Mouse (Mus musculus) embryonic facial prominence, embryonic 15.5 days (tissue): ENCODE results near the gene Hoxa7. TPM values are rescaled to one million over a fixed set of nuclear protein-coding genes. Genes with fewer than 3 reads are reported as not detected.

Experiments used
- ATAC-seq: fragments of 200-750 bp; cut with Nextera tagmentation; 2 replicates; pipeline ENCODE4 v1.8.0; 2017; ENCODE audit warnings: low read depth, moderate TSS enrichment; ENCODE audit not compliant: insufficient number of reproducible peaks, low FRiP score, low TSS enrichment
- H3K27ac ChIP-seq: fragments of 300-500 bp; sonication (generic); replicated peaks from 2 replicates; pipeline ENCODE4 v1.5.1; 2015; ENCODE audit warnings: mild to moderate bottlenecking, inconsistent platforms
- H3K27me3 ChIP-seq: fragments of 300-500 bp; sonication (generic); 2 replicates; pipeline ENCODE4 v1.6.1; 2015; ENCODE audit warnings: inconsistent platforms
- H3K36me3 ChIP-seq: fragments of 300-500 bp; sonication (generic); 2 replicates; pipeline ENCODE4 v1.6.1; 2015; ENCODE audit warnings: mild to moderate bottlenecking, inconsistent platforms
- H3K4me1 ChIP-seq: fragments of 300-500 bp; sonication (generic); 2 replicates; pipeline ENCODE4 v1.6.1; 2015; ENCODE audit warnings: inconsistent platforms
- H3K4me2 ChIP-seq: fragments of 300-500 bp; sonication (generic); replicated peaks from 2 replicates; pipeline ENCODE4 v1.6.1; 2015; ENCODE audit warnings: mild to moderate bottlenecking, inconsistent platforms
- H3K4me3 ChIP-seq: fragments of 300-500 bp; sonication (generic); replicated peaks from 2 replicates; pipeline ENCODE4 v1.5.1; 2015; ENCODE audit warnings: mild to moderate bottlenecking, inconsistent platforms
- H3K9ac ChIP-seq: fragments of 300-500 bp; sonication (generic); 2 replicates; pipeline ENCODE4 v1.6.1; 2015; ENCODE audit warnings: inconsistent platforms
- H3K9me3 ChIP-seq: fragments of 300-500 bp; sonication (generic); replicated peaks from 2 replicates; pipeline ENCODE4 v1.6.1; 2016; ENCODE audit warnings: inconsistent platforms
- WGBS: fragments of 180-500 bp; shearing (Covaris S2); methylation state at CpG from one replicate; pipeline ENCODE4 v1.1.7; 2015; 5-methylcytosine and 5-hydroxymethylcytosine counted together
- polyA plus RNA-seq: library from polyadenylated mRNA; unstranded; fragments of >200 nt; fragmentation: Nextera tagmentation; extraction: Ambion mirVana; gene quantifications from 2 replicates; pipeline ENCODE4 v1.2.1, GENCODE M21; 2015

The Hoxa7 gene
- polyA plus RNA-seq, 1 experiment from 2014 or later: not detected

DNA sequence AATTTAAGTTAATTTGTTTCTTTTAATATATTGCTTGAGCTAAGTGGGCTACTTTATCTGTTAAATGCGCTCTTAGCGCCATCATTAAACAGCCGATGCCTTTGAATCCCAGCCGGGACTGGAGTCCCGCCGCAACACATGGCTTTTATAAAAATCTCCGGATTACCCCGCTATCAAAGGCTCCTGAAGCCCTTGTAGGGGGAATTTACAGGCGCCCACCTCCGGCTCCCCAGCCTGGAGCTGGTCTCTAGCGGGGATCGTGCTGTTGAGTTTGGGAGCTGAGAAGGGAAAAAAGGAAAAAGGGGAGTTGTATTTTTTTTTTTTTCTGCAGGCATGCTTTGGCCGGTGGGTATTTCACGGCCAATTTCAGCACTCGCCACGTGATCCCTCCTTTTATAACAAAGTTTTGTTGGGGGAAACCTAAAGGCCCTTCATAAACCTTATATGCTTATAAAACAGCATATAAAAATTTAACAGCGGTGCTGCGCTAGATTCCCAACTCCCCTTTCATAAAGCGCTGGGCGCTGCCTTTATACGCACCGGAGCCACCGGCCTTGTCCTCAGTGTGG lies 22.9 kb upstream of the Hoxa7 start:
- peak overlapping the region; percentile 10; the same call in 1 of the 2 replicates for H3K4me3 ChIP-seq
- WGBS: 1% methylated on average over 23 of the region's 23 CpGs
- H3K27me3 ChIP-seq: peaks cover 98% of the 10 kb centered on the region
- peaks cover 14% of the 10 kb centered on the region for H3K4me1 ChIP-seq
- 0 out of 2 replicates have a peak overlapping the region, but pooled peaks have one; percentile 2 for H3K4me2 ChIP-seq
- no peaks in the 10 kb centered on the region for H3K36me3 ChIP-seq
- no peak for ATAC-seq
- H3K9ac ChIP-seq: no peak overlapping the region
- H3K9me3 ChIP-seq: no peaks in the 10 kb centered on the region
- H3K27ac ChIP-seq: no peak overlapping the region

DNA sequence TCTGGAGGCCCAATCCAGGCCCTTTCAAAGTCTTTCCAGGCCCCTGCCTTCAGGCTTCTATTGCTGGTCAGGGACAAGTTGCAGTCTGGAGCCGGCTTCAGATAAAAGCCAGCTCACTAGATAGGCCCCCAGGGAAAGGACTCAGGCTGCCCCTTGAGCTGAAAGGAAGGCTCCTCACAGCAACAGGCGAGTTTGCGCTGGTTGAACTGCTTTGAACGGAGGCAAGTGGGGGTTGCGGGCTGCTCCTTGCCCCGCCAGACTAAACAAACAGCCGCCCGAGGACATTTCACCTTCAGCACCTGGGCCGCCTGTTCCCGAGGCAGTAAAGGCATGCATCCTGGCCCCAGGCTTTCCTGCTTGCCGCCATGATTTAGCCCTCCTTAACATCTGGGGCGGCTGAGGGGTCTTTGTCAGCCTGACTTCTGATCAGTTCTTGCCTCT lies 22.0 kb upstream of the Hoxa7 start:
- Histone ChIP-seq H3K4me2 (no peak overlapping the region), H3K36me3 (no peaks in the 10 kb centered on the region), H3K27me3 (peaks cover 96% of the 10 kb centered on the region), H3K9ac (no peak overlapping the region), H3K4me3 (no peak overlapping the region), H3K9me3 (no peaks in the 10 kb centered on the region), H3K4me1 (peaks cover 14% of the 10 kb centered on the region), H3K27ac (no peak overlapping the region)
- no peak for ATAC-seq
- 2% methylated on average over 12 of the region's 12 CpGs for WGBS

GRCm38 (mm10) chr6:52242801-52243332 lies 21.2 kb upstream of the Hoxa7 start:
- no peak for ATAC-seq
- no peak overlapping the region for H3K4me2 ChIP-seq
- peaks cover 95% of the 10 kb centered on the region for H3K27me3 ChIP-seq
- H3K9me3 ChIP-seq: no peaks in the 10 kb centered on the region
- no peak overlapping the region for H3K27ac ChIP-seq
- WGBS: 9% methylated on average over 4 of the region's 4 CpGs
- H3K36me3 ChIP-seq: no peaks in the 10 kb centered on the region
- no peak overlapping the region for H3K9ac ChIP-seq
- no peak overlapping the region for H3K4me3 ChIP-seq
- peaks cover 14% of the 10 kb centered on the region for H3K4me1 ChIP-seq

DNA sequence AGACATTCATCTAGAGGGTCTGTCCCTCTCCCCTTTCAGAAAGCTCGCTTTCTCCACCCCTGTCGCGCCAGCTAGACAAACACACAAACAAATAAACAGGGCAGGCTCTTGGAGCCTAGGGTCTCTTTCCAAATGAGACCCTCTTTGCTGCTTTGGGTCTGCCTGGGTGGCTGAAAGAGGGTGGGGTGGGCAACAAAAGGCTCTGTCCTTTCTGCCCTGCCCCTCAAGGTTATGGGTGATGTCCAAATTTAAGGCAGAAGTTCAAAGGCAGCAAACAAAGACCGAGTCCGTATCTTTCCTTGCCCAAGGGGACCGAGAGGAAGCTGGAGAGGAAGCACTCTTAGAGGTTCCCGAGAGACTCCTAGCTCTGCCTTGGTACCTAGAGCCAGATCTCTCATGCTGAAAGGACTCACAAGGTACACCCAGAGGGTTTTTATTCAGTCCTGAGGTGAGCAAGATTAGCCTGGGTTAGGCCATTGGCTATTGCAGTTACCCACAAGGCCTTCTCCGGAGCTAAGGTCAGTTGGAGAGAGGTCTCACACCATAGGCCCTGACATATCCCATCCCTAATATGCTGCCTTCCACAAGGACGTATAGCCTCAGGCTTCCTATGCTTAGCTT lies 19.5 kb upstream of the Hoxa7 start:
- H3K4me3 ChIP-seq: no peak overlapping the region
- ATAC-seq: 0 out of 2 replicates have a peak, but pooled peaks have one; percentile 11
- 9% methylated on average over 9 of the region's 9 CpGs for WGBS

DNA sequence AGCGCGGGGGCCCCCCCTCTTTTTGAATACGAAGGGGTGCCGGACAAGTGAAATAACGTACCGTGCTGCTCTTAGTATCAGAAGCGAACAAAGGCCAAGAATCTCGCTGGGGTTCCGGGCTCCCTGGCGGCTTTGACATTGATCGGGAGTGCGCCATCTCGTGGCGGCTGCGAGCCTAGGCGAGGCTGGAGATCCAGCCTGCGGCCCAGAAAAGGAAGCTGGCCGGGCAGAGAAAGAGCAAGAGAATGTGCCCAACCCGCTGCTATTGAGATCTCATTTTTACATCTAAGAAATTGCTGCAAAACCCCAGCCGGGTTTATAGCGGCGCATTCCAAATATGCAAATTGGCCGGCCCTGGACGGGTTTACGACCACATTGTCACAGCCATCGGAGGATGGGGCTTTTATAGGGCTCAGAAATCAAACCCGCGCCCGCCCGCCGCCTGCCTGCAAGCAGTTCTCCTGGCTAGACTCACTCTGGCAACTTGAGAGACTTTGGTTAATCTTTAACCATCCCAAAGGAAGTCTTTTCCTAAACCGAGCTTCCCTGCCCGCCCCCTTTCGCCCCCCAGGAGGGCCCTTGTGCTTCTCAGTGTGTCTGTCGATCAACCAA lies 18.8 kb upstream of the Hoxa7 start, which contains the start of gene Hoxa10:
Hoxa10 (minus strand) TSS at position 466 of the 612 bp plus-strand sequence.
- ATAC-seq: no peak
- H3K4me2 ChIP-seq: peak within 1 kb of the TSS; percentile 34
- peaks cover 14% of the 10 kb centered on the region for H3K4me1 ChIP-seq
- no peak within 1 kb of the TSS for H3K27ac ChIP-seq
- H3K27me3 ChIP-seq: peaks cover 97% of the 10 kb centered on the region
- no peaks in the 10 kb centered on the region for H3K36me3 ChIP-seq
- H3K9ac ChIP-seq: no peak within 1 kb of the TSS
- H3K9me3 ChIP-seq: no peaks in the 10 kb centered on the region
- H3K4me3 ChIP-seq: peak within 1 kb of the TSS; percentile 24
- WGBS: 2% methylated on average over 35 of the region's 35 CpGs

More for the DNA sequence above, 19.5 kb upstream of the Hoxa7 start:
- Histone ChIP-seq H3K9ac (no peak overlapping the region), H3K9me3 (no peaks in the 10 kb centered on the region), H3K36me3 (no peaks in the 10 kb centered on the region), H3K27me3 (peaks cover 97% of the 10 kb centered on the region), H3K27ac (no peak overlapping the region), H3K4me2 (no peak overlapping the region), H3K4me1 (peaks cover 14% of the 10 kb centered on the region)

- 2% methylated on average over 30 of the region's 30 CpGs for WGBS
These were observed 18.2 kb upstream of the Hoxa7 start for GRCm38 (mm10) chr6:52239625-52240388.

GRCm38 (mm10) chr6:52238976-52239375 lies 17.3 kb upstream of the Hoxa7 start:
- peaks cover 97% of the 10 kb centered on the region for H3K27me3 ChIP-seq

More at GRCm38 (mm10) chr6:52239625-52240388, 18.2 kb upstream of the Hoxa7 start:
- Histone ChIP-seq H3K27ac (no peak overlapping the region), H3K4me2 (peak overlapping the region; percentile 34), H3K4me1 (peaks cover 10% of the 10 kb centered on the region), H3K9me3 (no peaks in the 10 kb centered on the region), H3K4me3 (peak overlapping the region; percentile 24), H3K9ac (no peak overlapping the region), H3K27me3 (peaks cover 97% of the 10 kb centered on the region), H3K36me3 (no peaks in the 10 kb centered on the region)
- ATAC-seq: no peak

DNA sequence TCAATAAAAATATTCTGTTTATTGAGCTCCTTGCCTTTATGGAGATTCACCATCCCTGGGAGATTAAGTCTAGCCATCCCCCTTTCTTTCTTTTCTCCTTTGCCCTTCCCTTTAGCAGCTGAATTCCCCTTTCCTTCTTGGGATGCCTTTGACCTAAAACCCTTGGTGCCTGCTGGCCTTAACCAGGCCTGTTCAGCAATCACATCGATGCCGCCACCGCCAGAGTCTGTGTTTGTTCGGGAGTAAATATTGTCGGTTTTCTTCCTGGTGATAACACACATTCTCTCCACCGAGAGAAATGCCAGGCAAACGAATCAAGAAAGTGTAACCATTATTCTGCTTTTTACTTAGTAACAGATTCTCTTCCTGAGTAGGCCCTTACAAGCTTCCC lies 16.5 kb upstream of the Hoxa7 start:
- Histone ChIP-seq H3K4me1 (peaks cover 20% of the 10 kb centered on the region), H3K36me3 (no peaks in the 10 kb centered on the region), H3K4me2 (no peak overlapping the region), H3K9ac (no peak overlapping the region), H3K27ac (no peak overlapping the region), H3K9me3 (no peaks in the 10 kb centered on the region), H3K4me3 (no peak overlapping the region), H3K27me3 (peaks cover 97% of the 10 kb centered on the region)
- ATAC-seq: no peak
- 2% methylated on average over 7 of the region's 7 CpGs for WGBS

More at GRCm38 (mm10) chr6:52238976-52239375, 17.3 kb upstream of the Hoxa7 start:
- Histone ChIP-seq H3K9me3 (no peaks in the 10 kb centered on the region), H3K4me1 (peaks cover 17% of the 10 kb centered on the region), H3K9ac (no peak overlapping the region), H3K36me3 (no peaks in the 10 kb centered on the region), H3K27ac (no peak overlapping the region), H3K4me2 (no peak overlapping the region), H3K4me3 (no peak overlapping the region)
- 4% methylated on average over 7 of the region's 7 CpGs for WGBS
- ATAC-seq: no peak

DNA sequence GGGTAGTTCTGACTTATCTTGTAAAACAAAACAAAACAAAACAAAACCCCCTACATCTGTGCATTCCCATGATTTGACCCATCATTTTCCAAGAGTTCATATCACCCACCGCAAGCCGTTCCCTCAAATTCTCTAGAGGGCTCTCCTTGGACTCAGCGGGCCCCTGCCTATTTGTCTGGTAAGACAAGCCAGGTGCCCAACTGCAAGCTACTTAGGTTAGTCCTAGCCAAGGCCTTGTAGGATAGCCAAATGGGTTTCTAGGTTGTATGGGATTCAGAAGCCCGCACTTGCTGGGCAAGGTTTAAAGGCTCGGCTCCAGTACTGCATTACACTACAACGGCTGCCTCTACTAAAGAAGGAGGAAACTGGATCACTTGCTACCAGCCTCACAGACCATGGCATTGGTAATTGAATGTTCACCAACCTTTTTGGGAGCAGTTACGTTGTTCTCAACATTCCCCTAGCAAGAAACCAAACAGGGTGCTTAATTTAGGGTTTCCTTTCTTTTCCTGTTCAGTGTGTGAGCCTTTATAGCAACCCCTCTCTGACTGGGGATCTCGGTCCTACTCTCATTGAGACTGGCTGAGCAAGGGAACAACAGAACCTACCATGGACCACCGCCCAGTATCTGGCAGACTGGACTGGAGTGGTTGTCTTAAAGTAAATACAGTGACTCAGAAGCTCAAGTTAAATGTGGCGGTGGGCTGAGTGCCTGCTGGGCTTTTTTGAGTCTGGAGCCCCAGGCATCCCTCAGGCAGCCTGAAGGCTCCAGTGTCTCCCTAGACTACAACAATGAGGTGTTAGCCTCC lies 15.9 kb upstream of the Hoxa7 start:
- H3K4me3 ChIP-seq: no peak overlapping the region
- no peak overlapping the region for H3K27ac ChIP-seq
- no peak for ATAC-seq
- H3K9ac ChIP-seq: no peak overlapping the region
- H3K4me1 ChIP-seq: peaks cover 20% of the 10 kb centered on the region
- 9% methylated on average over 10 of the region's 10 CpGs for WGBS
- H3K4me2 ChIP-seq: no peak overlapping the region
- no peaks in the 10 kb centered on the region for H3K9me3 ChIP-seq
- H3K36me3 ChIP-seq: no peaks in the 10 kb centered on the region
- peaks cover 97% of the 10 kb centered on the region for H3K27me3 ChIP-seq

DNA sequence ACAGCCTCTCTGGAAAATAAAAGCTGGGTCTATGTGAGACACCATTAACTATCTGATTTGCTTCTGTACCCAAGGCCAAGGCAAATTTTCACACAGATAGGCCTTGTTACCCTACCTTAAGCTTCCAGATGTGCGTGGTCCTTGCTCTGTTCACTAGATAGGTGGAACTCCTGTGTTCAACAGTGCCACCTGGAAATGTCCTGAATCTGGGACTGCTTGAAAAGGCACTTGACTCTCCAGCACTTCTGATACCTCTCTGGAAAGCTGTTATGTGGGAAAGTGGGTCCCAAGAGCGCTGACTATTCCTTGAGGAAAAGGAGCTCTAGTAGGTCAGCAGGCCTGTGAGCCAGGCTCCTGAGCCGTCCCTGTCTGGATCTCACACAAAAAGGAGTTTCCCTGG lies 15.2 kb upstream of the Hoxa7 start:
- H3K9me3 ChIP-seq: no peaks in the 10 kb centered on the region
- peaks cover 20% of the 10 kb centered on the region for H3K4me1 ChIP-seq
- no peaks in the 10 kb centered on the region for H3K36me3 ChIP-seq
- no peak overlapping the region for H3K4me3 ChIP-seq
- peaks cover 97% of the 10 kb centered on the region for H3K27me3 ChIP-seq
- no peak overlapping the region for H3K4me2 ChIP-seq
- 6% methylated on average over 3 of the region's 3 CpGs for WGBS
- ATAC-seq: no peak
- H3K27ac ChIP-seq: no peak overlapping the region
- H3K9ac ChIP-seq: no peak overlapping the region
